Mouse (Mus musculus): Measurements from ENCODE around the gene Ifna6. TPM values are rescaled to one million over a fixed set of nuclear protein-coding genes. Genes with fewer than 3 reads are reported as not detected.

The Ifna6 gene
- polyA plus RNA-seq, 1 experiment from 2014 or later: not detected

Other genes with a start within 250 kb of the Ifna6 start
- gene Ifna9, start 235.0 kb upstream of the Ifna6 start, polyA plus RNA-seq (2015; fragmentation: Nextera tagmentation; extraction: Ambion mirVana): not detected in 2 replicates
- gene Ifna12, start 224.0 kb upstream of the Ifna6 start, polyA plus RNA-seq (2015; fragmentation: Nextera tagmentation; extraction: Ambion mirVana): not detected in 2 replicates
- gene C87499, start 193.0 kb upstream of the Ifna6 start, polyA plus RNA-seq (2015; fragmentation: Nextera tagmentation; extraction: Ambion mirVana): not detected in 2 replicates
- gene Ifna13, start 183.0 kb upstream of the Ifna6 start, polyA plus RNA-seq (2015; fragmentation: Nextera tagmentation; extraction: Ambion mirVana): not detected in 2 replicates
- not detected in 2 replicates for gene Ifna16, start 150.5 kb upstream of the Ifna6 start, polyA plus RNA-seq (2015; fragmentation: Nextera tagmentation; extraction: Ambion mirVana)
- not detected in 2 replicates for gene Ifna2, start 143.5 kb upstream of the Ifna6 start, polyA plus RNA-seq (2015; fragmentation: Nextera tagmentation; extraction: Ambion mirVana)
- gene Ifnab, start 136.1 kb upstream of the Ifna6 start, polyA plus RNA-seq (2015; fragmentation: Nextera tagmentation; extraction: Ambion mirVana): not detected in 2 replicates
- gene Gm26566, start 105.6 kb upstream of the Ifna6 start, polyA plus RNA-seq (2015; fragmentation: Nextera tagmentation; extraction: Ambion mirVana): 0.56 and 1.1 TPM in 2 replicates
- 93.3 and 105 TPM in 2 replicates for gene Klhl9, start 105.0 kb upstream of the Ifna6 start, polyA plus RNA-seq (2015; fragmentation: Nextera tagmentation; extraction: Ambion mirVana)
- not detected in 2 replicates for gene Gm13271, start 72.5 kb upstream of the Ifna6 start, polyA plus RNA-seq (2015; fragmentation: Nextera tagmentation; extraction: Ambion mirVana)
- 0.36 and 0.60 TPM in 2 replicates for gene Gm13283, start 67.3 kb upstream of the Ifna6 start, polyA plus RNA-seq (2015; fragmentation: Nextera tagmentation; extraction: Ambion mirVana)
- gene Gm13290, start 53.6 kb upstream of the Ifna6 start, polyA plus RNA-seq (2015; fragmentation: Nextera tagmentation; extraction: Ambion mirVana): 0.76 and 0.87 TPM in 2 replicates
- not detected in 2 replicates for gene Gm13289, start 50.5 kb upstream of the Ifna6 start, polyA plus RNA-seq (2015; fragmentation: Nextera tagmentation; extraction: Ambion mirVana)
- gene Gm13272, start 47.6 kb upstream of the Ifna6 start, polyA plus RNA-seq (2015; fragmentation: Nextera tagmentation; extraction: Ambion mirVana): not detected in 2 replicates
- 0.26 and 0.37 TPM in 2 replicates for gene Ifnz, start 45.3 kb upstream of the Ifna6 start, polyA plus RNA-seq (2015; fragmentation: Nextera tagmentation; extraction: Ambion mirVana)
- gene Gm13276, start 41.7 kb upstream of the Ifna6 start, polyA plus RNA-seq (2015; fragmentation: Nextera tagmentation; extraction: Ambion mirVana): not detected in 2 replicates
- gene Gm13277, start 38.8 kb upstream of the Ifna6 start, polyA plus RNA-seq (2015; fragmentation: Nextera tagmentation; extraction: Ambion mirVana): not detected in 2 replicates
- gene Gm13278, start 35.9 kb upstream of the Ifna6 start, polyA plus RNA-seq (2015; fragmentation: Nextera tagmentation; extraction: Ambion mirVana): not detected in 2 replicates
- not detected in 2 replicates for gene Gm13275, start 32.9 kb upstream of the Ifna6 start, polyA plus RNA-seq (2015; fragmentation: Nextera tagmentation; extraction: Ambion mirVana)
- gene Gm13279, start 30.0 kb upstream of the Ifna6 start, polyA plus RNA-seq (2015; fragmentation: Nextera tagmentation; extraction: Ambion mirVana): not detected in 2 replicates
- 0.93 and 1.4 TPM in 2 replicates for gene Gm13285, start 27.8 kb upstream of the Ifna6 start, polyA plus RNA-seq (2015; fragmentation: Nextera tagmentation; extraction: Ambion mirVana)
- gene Gm13287, start 24.2 kb upstream of the Ifna6 start, polyA plus RNA-seq (2015; fragmentation: Nextera tagmentation; extraction: Ambion mirVana): 0.36 TPM in 1 of 2 replicates, not detected in the other
- 0.15 TPM in 1 of 2 replicates, not detected in the other for gene Gm13288, start 21.9 kb upstream of the Ifna6 start, polyA plus RNA-seq (2015; fragmentation: Nextera tagmentation; extraction: Ambion mirVana)
- not detected in 2 replicates for gene Ifna7, start 11.2 kb upstream of the Ifna6 start, polyA plus RNA-seq (2015; fragmentation: Nextera tagmentation; extraction: Ambion mirVana)
- gene Ifna11, start 7.5 kb upstream of the Ifna6 start, polyA plus RNA-seq (2015; fragmentation: Nextera tagmentation; extraction: Ambion mirVana): not detected in 2 replicates
- not detected in 2 replicates for gene Ifna5, start 8.1 kb downstream of the Ifna6 start, polyA plus RNA-seq (2015; fragmentation: Nextera tagmentation; extraction: Ambion mirVana)
- not detected in 2 replicates for gene Ifna4, start 14.4 kb downstream of the Ifna6 start, polyA plus RNA-seq (2015; fragmentation: Nextera tagmentation; extraction: Ambion mirVana)
- not detected in 2 replicates for gene Ifna1, start 22.7 kb downstream of the Ifna6 start, polyA plus RNA-seq (2015; fragmentation: Nextera tagmentation; extraction: Ambion mirVana)
- not detected in 2 replicates for gene Ifne, start 52.8 kb downstream of the Ifna6 start, polyA plus RNA-seq (2015; fragmentation: Nextera tagmentation; extraction: Ambion mirVana)

All from limb, embryonic 15.5 days (tissue).